Mouse (Mus musculus) heart, postnatal 0 days (tissue): ENCODE data around the gene Prodh2.

Experiments used
- CTCF ChIP-seq: IDR thresholded peaks from 2 replicates; pipeline ENCODE4 v1.5.1; 2016; ENCODE audit warnings: antibody characterized with exemption, control low read depth, low read depth
- EP300 ChIP-seq: IDR thresholded peaks from 2 replicates; pipeline ENCODE4 v1.6.1; 2016; ENCODE audit warnings: antibody characterized with exemption, low read depth

DNA sequence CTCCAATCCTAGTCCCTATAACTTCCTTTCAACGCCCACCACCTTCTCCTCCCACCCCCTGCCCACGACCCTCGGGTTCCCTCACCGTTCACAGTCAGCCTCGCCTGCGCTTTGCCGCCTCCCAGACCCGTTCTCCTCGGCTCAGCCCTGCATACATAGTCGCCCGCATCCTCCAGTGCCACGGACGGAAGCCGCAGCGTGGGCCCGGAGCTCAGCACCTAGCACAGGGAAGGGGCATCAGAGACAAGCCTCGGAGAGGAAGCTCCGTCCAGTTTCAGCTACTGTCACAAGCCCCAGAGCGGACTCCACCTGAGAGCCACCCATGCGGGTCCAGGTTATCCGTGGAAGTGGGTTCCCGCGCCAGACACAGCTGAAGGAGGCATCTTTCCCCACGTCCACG lies 40.1 kb upstream of the Prodh2 start:
- TF ChIP-seq CTCF (no peak), EP300 (no peak)
